Mouse (Mus musculus) embryo, embryonic 10 days (tissue): ENCODE data around the gene Akap11.

Experiments used
- DNase-seq: peaks from one replicate; pipeline ENCODE4 v3.0.0-alpha.2; 2015; ENCODE audit warnings: low spot score

Gene Akap11

DNA sequence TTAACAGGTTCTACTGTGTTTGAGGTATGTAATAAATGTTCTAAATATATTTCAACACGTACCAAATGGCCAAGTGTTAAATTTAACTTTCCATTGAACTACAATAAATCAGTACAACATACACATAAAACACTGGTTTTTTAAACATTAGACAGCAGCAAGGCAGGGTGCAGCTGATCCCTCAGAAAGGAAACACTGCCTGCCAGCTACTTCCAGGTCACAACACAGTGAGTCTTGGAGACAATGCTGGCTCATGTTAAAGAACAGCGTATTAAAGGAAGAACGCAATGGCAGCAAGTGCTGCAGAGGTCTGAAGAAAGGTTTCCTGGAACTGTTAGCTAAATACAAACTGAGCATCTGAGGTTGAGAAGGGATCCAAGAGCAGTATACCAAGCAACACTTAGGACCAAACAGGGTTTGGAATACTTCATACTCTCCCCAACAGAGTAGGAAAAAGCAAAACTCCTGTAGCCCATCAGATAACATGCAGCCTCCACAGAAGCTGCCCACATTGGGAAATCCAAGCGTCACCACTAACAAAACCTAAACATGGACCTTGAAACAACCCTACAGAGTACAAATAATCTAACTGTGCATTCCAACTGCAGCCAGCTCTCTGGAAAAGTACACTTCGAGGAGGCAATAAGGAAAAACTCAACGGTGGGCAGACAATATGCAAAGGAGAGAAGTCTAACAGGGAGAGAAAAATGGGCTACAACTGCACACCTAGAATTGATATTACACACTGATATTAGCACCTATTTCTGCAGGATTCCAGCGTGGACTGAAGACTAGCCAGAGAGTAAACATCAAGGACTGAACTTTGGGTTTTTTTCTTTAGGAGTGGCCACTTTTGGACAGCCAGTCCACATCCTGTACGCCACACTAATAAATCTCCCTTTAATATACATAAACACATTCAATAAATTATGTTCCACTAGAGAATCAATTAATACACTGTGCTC, 7.9 kb downstream of the Akap11 start:
- no peak for DNase-seq

GRCm38 (mm10) chr14:78526907-78527306, 9.7 kb downstream of the Akap11 start:
- DNase-seq = no peak

DNA sequence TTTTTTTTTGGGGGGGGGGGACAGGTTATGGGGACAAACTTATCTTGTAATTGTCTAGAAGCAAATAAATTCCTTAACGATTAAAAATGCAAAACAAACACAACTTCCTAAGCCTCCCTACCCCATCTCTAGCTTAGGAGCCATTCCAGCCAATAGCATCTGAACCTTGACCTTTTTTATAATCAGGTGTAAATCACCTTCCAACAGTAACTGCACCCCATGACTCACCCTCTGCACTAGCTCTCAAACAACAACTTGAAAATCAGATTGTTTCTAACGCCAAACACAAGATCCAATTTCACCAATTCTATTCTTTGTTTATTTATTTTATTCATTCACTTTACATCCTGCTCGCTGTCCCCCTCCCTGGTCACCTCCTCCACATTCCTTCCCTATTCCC, 10.1 kb downstream of the Akap11 start:
- DNase-seq = no peak

DNA sequence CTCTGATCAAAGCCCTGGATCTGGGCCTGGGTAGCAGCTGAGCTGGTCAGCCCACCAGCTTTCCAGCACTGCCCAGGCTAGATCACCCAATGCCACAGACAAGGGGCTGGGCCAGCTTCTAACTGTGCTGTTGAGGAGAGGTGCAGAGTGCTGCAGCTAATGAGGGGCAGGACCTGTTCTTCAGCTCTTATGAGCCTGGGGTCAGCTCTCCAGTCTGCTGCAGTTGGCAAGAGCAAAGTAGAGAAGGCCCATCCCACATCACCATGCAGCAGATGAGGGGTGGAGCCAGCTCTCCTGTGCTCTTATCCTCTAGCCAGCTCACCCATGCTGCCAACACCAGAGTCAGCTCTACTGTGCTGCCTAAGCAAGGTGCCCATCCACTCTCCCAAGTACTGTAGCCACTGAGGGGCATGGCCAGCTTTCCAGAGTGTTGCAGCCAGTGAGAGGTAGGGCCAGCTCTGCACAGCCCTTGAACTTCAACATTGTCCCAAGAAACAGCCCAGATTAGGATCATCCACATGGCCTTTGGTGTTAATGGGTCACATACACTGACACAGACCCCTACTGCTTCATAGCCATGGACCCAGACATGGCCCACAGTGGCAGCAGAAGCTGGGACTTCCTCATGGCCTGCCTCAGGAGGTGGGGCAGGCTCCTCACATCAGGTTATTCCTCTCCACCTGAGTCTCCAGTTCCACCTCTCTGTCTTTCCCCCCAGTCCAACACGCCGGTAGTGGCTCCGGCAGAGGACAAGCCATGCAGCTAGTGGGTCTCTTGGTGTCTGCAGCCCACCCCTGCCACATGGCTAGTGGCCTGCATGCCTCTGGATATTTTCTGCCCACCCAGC, 10.8 kb downstream of the Akap11 start:
- no peak for DNase-seq

DNA sequence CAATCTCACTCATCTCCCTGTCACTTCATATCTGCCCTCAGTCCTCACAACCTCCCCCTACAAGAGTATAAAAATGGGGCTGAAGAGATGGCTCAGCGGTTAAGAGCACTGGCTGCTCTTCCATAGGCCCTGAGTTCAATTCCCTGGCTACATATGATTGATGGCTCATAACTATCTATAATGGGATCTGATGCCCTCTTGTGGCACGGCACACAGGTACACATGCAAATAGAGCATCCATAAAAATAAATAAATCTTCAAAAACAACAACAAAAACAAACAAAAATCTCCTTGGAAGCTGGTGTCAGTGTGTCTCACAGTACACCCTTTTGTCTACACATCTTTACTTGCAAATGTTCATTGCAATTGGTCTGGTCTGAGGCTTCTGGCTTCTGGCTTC, 11.5 kb downstream of the Akap11 start:
- DNase-seq = no peak

GRCm38 (mm10) chr14:78510713-78511112, 25.9 kb downstream of the Akap11 start:
- peak; percentile 38 for DNase-seq

DNA sequence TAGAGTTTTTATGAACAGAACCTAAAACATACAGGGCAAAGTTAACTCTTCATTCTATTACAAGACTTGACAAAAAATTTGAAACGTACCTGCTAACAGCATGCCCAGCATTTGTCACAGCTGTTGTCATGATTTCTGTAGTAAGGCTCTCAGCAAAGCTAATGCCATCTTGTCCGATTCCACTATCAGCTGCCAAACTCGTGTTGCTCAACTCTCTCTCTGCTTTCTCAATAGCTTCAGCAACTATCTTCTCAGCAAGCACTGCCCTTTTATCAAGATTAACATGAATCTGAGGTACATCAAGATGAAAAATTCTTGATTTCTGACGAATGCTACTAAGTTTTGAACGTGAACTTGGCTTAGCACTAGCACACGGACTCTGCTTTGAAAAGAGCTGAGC, 26.8 kb downstream of the Akap11 start:
- DNase-seq = no peak

- DNase-seq = peak; percentile 13
Measured at GRCm38 (mm10) chr14:78500578-78500977, 36.0 kb downstream of the Akap11 start.

GRCm38 (mm10) chr14:78496691-78497090, 39.9 kb downstream of the Akap11 start:
- DNase-seq = no peak

- no peak for DNase-seq
Measured at GRCm38 (mm10) chr14:78495241-78495640, 41.4 kb downstream of the Akap11 start.

DNA sequence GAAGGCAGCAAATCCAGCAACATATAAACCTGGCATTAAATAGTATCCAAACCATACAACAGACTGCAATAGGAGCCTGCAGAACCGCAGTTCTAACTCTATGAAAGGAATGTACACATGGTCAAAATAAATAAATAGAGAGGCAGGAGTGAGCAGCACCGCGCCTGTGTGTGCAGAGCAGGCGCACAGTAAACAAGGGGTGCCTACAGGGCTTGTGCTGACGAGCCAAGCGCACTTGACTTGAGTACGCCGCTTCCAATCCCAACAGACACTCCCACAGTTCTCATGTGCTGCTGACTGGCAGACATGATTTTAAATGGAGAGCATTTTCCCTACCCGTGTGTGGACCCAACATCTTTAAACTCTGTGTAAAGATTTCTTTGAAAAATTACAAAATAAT, 44.0 kb downstream of the Akap11 start:
- no peak for DNase-seq

DNA sequence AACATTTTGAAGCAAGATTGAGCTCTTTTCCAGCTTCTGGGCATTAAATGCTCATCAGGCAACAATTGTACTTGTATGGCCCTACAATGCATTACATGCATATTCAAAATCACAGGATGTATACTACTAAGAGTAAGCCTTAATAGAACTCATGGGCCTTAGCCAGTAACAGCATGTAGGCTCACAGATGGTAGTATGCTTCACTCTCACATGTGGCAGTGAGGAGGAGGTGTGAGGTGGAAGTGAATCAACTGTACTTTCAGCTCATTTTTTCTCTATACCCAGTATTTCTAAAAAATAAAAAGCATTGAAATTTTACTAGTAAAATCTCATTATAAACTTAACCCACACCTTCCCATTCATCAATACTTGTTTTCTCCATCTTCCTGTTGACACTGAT, 45.2 kb downstream of the Akap11 start:
- no peak for DNase-seq

DNA sequence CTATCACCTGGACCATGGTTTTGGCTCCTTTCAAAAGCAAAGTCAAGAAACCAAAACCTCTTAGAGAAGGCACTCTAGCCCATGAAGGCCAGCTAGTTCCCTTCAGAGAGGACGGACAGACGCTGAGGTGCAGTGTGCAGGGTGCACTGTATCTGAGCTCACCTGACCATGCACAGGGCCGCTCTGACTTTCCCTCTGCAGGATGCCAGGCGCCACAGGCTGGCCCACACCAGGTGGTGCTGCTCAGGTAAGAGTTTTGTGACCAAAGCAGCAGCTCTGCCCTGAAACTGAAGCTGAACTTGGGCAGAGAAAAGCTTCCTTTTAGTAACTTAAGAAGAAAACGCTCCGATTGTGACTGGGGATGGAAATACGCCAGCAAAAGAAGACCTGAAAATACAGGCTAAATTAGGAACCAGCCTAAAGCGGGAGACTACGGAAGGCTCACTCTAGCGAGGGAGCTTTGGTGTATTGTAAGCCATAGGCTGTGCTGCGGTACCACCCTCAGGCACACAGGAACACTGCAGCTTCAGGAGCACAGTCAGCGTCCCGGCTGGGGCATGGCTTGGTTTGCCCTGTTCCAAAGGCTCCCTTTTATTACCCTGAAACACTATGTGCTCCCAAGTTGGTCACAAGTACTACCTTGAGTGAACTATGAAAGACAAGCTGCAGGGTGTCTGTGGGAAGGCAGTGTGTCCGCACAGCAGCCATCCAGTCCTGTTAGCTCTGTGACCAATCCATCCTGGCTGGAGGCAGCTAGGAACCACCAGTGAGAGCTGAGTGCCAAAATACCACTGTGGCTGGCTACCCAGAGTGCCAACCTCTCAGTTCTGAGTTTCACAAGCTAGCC, 54.0 kb downstream of the Akap11 start:
- peak; percentile 80 for DNase-seq

GRCm38 (mm10) chr14:78474058-78474457, 62.5 kb downstream of the Akap11 start:
- DNase-seq = no peak

GRCm38 (mm10) chr14:78470714-78471113, 65.9 kb downstream of the Akap11 start:
- DNase-seq = no peak

DNA sequence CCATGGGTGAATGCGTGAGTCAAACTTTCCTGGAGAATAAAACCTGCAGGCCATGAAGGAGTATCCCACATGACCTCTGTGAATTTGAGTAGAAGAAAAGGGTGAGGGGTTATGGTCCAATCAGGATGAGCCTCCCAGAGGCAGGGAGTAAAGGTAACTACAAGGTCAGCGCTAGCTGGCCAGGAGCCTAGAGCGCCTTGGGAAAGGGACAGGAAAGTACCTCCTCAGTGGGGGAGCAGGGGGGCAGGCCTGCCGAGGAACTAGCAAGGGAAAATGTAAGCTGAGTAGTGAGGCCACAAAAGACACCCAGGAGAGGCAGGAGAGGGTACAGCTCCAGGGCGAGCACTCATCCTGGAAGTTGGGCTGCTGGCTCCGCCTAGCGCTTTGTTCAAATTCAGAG, 67.6 kb downstream of the Akap11 start:
- DNase-seq = no peak

- no peak for DNase-seq
Measured at GRCm38 (mm10) chr14:78467994-78468393, 68.6 kb downstream of the Akap11 start.

GRCm38 (mm10) chr14:78464353-78464752, 72.3 kb downstream of the Akap11 start:
- DNase-seq = no peak

GRCm38 (mm10) chr14:78459121-78459520, 77.5 kb downstream of the Akap11 start:
- no peak for DNase-seq

DNA sequence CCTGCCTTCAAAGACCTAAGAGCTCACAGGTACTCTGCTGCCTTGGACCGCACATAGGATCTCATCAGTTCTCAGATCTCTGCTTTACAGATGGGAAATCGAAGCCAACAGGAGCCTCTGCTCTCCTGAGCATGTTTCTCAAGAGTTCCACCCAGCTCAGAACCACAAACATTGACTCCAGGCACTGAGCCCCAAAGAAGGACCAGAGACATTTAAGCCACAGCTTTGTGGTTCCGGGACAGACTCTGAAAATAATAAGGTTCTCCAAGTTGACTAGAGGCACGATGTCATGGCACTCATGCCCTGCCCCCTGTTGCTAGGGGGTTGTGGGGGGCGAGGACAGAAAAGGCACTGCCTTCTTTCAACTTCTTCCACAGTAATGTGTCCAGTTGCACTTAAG, 77.9 kb downstream of the Akap11 start:
- no peak for DNase-seq

GRCm38 (mm10) chr14:78454970-78455369, 81.6 kb downstream of the Akap11 start:
- no peak for DNase-seq

DNA sequence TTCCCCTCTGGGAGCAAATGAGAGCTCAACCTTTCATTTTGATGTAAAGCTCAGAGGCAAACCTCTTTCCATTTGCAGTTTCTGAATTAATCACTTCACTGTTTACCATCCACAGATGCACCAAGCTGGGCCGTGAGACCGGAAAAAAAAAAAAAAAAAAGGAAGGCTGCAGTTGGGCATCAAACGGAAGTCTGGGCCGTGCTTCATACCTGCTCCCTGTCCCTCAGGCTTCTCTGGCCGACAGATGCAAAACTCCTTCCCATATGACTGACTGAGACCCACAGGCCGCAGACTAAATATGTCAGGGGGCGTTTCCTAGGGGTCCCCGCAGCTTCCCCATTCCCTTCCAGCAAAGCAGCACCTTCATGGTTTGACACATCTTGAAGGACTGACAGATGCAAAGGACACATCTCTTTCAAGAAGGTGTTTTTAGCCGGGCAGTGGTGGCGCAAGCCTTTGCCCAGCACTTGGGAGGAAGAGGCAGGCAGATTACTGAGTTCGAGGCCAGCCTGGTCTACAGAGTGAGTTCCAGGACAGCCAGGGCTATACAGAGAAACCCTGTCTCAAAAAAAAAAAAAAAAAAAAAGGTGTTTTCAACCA, 87.7 kb downstream of the Akap11 start:
- no peak for DNase-seq
